Mouse (Mus musculus): Measurements from ENCODE around the gene Ubp1. TPM values are rescaled to one million over a fixed set of nuclear protein-coding genes. Genes with fewer than 3 reads are reported as not detected.

Ubp1 gene
- polyA plus RNA-seq, 1 experiment, result 98.5 TPM

DNA sequence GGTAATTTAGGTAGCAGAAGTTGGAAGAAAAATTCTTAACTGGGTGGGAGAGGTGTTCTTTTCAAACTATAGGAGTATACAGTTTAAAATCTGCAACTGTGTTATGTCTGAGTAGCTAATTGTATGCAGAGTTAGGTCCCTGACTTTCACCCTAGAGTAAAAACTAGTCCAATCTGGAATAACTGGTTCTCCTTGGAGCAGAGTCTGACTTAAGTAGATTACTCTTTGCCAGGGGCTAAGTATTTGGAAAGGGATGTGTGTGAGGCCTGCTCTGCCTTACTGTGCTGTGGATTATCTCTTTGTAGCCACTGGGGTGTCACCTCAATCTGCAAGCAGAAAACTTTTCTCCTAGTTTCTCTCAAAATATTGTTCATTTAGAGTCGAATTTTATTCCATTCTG lies 16.5 kb downstream of the Ubp1 start:
- TF ChIP-seq GATA1 (IDR thresholded peaks at IDR 0.05; ENCODE audit: low read length), result no peak

DNA sequence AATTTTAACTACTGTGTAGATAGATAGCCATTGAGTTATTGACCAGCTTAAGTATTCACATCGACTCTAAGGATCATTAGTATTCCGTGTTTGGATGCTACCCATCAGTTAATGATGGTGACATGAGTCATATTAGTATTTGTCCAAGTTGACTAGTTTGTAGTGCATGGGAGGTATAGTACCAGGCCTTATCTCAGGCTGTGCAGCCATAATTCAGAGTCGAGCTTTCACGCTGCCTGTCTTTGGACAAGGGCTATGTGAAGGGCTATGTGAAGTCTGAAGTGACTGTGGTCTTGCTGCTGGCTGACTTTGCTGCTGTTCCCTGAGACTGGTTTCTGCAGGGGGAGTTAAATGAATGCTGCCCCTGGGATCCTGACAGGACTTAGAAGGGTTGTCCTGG lies 27.0 kb downstream of the Ubp1 start:
- TF ChIP-seq GATA1 (IDR thresholded peaks at IDR 0.05; ENCODE audit: low read length), result no peak

DNA sequence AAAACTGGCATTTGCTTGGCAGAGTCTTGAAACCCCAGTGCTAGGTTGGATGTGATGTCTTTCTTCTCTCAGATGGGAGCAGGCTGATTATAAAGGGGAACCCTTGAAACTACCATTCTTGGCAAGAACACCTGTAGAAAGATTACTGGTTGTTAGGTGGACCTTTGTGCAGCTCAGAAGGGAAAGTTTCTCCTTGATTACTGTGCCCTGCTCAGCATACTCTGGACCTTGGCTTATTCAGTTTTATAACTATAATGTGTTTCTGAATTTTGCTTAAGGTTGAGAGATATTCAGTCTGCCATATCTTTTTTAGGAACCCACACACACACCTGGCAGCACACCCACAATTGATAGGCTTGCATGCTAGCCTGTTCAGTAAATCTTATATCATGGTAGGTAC lies 33.0 kb downstream of the Ubp1 start:
- no peak for TF ChIP-seq GATA1 (IDR thresholded peaks at IDR 0.05; ENCODE audit: low read length)

DNA sequence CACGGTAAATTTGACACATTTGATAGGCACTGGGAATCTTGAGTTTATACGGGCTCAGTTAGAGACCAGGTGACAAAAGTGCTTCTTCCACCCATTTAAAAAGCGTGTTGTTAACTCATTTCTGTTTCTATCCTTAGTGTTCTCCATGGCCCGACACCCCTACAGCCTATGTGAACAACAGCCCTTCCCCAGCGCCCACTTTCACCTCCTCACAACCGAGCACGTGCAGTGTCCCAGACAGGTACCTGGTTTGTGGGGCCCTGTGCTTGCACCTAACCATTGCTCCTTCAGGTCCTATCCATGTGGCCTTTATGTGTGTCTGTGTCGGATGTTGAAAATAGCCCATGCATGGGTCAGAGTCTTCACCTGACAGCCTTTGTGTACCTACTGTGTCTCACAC lies 33.7 kb downstream of the Ubp1 start:
- TF ChIP-seq GATA1 (IDR thresholded peaks at IDR 0.05; ENCODE audit: low read length), result no peak

DNA sequence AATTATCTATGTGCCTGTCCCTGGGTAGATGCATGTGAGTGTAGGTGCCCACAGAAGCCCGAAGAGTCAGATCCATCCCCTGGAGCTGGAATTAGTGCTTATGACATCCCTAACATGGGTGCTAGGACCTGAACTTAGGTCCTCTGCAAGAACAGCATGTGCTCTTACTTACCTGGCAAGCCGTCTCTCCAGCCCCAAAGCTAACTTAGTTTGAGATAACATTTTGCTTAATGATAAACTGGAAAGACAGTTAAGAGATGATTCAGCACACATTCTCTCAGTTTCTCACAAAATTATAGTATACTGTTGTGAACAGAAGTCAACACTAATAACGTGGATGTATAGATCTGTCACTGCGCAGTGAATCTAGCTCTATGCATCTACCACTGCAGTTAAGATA lies 36.1 kb downstream of the Ubp1 start:
- no peak for TF ChIP-seq GATA1 (IDR thresholded peaks at IDR 0.05; ENCODE audit: low read length)

DNA sequence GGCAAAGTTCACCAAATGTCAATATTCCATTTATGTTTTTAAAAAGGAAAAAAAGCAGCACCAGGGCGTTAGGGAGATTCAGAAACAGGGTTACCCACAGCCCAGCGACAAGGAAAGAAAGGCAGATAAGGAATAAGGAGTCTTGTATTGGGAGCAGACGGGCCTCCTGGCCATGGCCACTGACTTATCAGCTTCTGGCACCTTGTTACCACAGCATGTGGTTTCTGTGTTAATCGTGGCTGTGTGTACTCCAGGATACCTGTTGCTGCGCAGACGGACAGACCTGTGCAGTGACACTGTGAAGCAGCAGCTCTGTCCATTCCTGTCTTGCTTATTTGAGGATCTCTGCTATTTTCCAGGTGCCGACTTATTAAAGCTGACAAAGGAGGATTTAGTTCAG lies 38.2 kb downstream of the Ubp1 start:
- peak; percentile 99 for TF ChIP-seq GATA1 (IDR thresholded peaks at IDR 0.05; ENCODE audit: low read length)

DNA sequence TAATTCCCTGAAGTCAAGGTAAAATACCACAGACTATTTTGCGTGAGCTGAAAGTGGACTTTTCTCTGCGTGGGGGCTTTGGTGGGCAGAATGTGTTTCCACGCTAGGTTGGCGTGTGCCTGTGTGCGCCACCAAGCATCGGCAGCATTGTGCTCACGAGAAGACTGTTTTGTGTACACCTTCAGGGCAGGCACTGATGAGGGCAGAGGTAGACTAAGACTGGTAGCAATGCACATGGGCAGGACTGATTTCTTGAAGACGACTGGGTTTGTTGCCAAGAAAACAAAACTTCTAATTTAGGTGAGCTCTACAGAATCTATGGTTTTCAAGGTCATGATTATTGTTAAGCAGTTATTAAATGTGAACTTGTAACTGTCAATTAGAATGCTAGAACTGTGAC lies 38.7 kb downstream of the Ubp1 start:
- no peak for TF ChIP-seq GATA1 (IDR thresholded peaks at IDR 0.05; ENCODE audit: low read length)

DNA sequence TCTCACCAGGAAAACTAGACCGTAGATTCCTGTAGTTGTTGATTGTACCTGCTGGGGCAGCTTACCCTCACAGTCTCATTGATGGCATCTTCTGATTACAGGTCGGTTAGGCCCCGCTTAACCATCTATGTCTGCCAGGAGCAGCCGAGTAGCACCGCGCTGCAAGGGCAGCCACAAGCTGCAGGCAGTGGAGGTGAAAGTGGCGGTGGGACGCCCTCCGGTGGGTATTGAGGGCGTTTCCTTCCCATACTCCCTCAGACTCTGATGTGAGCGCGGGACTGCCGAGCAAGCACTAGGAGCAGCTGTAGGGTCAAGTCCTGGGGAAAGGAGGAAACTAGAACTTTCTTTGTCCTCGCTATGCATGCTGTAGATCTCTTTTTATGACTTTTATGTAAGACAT lies 39.3 kb downstream of the Ubp1 start:
- TF ChIP-seq GATA1 (IDR thresholded peaks at IDR 0.05; ENCODE audit: low read length), result no peak

DNA sequence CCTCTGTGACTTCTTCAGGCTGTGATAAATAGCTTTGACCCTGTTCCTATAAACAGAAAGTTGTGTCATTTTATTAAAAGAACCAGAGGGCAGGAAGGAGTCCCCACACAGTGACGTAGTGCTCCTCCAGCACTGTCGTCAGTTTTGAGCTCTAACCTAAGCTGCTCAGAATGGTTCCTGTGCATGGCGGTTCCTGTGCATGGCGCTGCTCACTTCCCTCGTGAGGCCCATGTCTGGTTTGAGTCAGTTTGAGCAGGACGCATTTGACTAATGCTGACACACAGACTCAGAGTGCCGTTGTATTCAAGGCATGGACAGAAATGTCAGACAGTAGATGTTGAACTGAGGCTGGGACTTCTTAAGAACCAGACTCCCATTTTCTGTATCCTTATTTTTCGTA lies 40.9 kb downstream of the Ubp1 start:
- TF ChIP-seq GATA1 (IDR thresholded peaks at IDR 0.05; ENCODE audit: low read length), result no peak

DNA sequence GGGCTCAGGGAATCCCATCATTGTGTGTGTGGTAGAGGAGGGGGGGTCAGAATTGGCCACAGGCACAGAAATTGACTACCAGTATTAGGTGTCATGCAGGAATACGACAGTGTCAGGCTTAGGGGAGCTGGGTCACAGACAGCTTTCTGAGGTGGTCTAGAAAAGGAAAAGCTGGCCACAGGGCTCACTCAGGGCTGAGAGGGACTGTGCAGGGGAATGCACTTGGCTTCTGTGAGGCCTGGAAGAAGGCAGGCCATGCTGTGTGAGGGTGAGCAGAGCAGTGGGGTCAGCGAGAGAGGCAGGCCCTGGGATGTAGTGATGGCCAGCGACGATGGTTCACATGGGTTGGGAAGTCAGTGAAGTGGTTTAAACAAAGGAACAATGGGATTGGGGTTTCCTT lies 43.1 kb downstream of the Ubp1 start:
- no peak for TF ChIP-seq GATA1 (IDR thresholded peaks at IDR 0.05; ENCODE audit: low read length)

DNA sequence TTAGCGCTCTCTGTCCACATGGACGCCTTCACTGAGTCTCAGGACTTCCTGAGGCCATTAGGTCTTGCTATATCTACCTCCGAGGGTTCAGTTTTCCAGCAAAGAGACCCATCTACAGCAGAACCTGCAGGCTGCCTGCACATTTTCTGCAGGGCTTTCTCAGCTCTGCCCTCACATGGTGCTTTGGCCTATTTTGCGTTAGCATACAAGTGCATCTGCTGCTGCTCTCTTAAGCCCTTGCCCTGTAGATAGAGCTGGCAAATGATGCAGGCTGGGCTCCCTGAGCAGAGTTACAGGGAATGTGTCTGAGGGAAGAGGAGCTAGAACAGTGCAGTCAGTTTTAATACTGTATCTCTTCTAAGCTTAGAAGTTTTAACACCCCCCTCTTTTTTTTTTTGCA lies 44.2 kb downstream of the Ubp1 start:
- no peak for TF ChIP-seq GATA1 (IDR thresholded peaks at IDR 0.05; ENCODE audit: low read length)

DNA sequence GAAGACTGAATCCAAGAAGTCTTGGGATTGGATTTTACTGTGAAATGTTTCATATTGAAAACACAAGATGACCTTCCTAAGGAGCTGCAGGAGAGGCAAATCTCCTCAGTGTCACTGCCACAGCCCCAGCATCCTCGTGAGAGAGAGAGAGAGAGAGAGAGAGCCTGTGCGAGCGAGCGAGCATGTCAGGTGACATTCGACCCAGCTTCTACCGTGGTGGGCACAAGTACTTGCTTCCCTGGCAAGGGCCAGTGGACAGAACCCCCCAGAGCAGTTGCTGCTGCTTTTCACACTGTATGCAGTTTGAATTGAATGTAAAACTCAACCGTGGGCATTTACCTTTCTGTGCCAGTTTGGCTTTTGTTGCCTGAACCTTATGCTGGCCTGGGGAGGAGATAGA lies 44.7 kb downstream of the Ubp1 start:
- TF ChIP-seq GATA1 (IDR thresholded peaks at IDR 0.05; ENCODE audit: low read length), result no peak

DNA sequence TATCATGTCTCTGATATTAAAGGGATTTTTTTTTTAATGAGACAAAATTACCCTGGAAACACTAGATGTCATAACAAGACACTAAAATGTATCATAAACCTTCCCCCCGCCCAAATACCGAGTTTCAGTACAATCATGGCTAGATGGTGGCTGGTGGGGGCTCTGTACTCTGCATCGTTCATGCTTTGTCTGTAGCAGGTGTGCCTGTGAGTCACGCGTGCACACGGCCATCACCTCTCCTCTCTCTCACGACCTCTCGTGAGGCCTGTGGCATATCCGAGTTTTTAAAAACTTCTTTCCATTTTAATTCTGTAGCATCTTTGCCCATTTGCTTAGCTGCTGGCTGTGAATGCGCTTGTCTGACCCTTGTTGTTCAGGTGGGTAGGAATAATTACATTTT lies 45.5 kb downstream of the Ubp1 start:
- no peak for TF ChIP-seq GATA1 (IDR thresholded peaks at IDR 0.05; ENCODE audit: low read length)

DNA sequence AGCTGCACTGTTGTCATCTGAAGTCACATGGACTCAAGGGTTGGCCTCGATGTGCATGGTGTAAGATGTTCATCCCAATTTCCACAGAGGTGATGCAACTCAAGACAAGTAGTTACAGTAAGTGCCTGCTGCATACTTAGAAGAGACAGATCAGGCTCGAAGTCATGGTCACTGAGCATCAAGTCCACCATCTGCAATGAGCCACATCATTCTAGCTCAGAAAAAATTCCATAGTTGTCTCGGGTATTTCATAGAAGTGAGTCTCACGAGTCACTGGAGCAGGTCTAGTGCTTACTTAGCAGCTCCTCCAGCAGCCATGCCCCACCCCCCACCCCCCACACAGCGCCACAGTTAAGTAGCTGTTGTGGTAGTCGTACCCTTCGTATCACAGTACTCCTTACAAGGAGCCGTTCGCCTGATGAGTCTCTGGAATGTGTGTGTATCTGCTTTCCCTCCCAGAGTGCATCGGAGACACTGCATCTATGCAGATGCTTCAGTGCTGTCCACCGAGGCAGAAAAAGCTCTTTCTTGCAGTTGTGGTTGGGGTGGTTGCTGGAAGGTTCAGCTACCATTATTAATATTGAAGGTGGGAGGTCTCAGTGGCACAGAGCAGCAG lies 46.6 kb downstream of the Ubp1 start:
- no peak for TF ChIP-seq GATA1 (IDR thresholded peaks at IDR 0.05; ENCODE audit: low read length)

DNA sequence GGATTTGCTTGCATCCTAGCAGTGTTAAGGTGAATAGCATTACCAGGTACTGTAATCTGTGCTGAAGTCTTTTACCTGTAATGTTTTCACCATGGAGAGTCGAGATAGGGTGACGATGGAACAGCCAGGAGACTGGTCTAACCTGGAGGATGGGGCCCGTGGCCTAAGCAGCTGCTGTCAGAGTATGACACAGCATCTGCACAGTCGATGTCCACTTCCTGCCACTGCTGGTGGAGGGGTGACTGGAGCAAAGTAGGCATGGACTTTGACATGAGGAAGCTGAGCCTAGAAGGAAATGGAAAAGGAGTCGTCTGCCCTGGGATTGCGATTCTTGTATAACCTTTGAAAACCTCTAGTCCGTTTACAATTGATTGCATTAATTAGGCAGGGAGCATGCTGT lies 47.9 kb downstream of the Ubp1 start:
- no peak for TF ChIP-seq GATA1 (IDR thresholded peaks at IDR 0.05; ENCODE audit: low read length)

DNA sequence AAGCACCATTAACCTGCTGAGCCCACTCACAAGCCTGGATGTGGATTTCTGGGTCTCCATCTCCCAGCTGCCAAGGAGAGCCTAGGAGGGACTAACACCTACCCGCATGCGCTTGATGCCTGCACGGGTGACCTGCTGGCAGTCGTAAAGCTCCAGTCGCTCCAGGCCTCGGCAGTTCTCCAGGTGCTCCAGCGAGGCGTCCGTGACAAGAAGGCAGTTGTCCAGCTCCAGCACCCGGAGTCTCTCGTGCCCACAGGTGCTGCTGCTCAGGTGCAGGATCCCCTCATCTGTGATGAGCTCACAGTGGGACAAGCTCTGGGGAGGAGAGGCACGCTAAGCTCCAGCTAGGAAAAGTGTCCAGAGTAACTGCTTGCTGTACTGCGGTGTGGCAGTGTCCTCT lies 48.6 kb downstream of the Ubp1 start:
- TF ChIP-seq GATA1 (IDR thresholded peaks at IDR 0.05; ENCODE audit: low read length), result no peak

DNA sequence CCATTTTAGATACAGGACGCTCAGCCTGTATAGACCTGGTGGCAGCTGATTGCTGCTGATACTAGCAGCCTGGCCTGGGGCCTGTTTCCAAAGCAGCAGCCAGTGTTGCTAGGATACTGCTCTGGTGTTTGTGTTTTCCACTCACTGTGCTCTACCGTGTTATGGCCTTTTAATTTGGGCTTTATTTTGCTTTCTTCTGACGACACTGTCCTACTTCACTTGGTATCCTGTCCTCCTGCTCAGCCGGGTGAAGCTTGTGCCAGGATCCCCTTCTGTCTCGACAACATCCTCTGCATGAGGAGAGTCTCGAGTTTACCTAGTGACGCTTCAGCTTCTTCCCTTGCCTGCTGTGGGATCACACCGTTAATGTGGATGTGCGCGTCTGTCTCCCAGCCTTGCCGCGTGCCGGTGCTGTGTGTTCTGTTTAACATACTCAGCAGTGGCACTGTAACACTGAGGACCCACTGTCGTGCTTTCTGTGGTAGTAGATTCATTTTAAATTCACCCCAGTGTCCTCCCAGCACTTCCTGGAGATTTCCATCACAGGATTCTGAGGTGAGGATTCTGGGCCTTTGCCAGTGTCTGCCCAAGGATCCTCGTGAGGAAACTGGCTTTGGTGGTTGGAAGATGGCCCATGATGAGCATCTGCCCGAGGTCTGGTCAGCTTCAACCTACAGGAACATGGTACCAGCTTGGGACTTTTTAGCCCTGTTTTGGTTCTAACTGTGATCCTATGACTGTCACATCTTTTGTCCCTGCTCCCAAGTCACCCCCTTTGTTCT lies 50.6 kb downstream of the Ubp1 start:
- TF ChIP-seq GATA1 (IDR thresholded peaks at IDR 0.05; ENCODE audit: low read length), result no peak
